Mouse (Mus musculus) mature B cell (primary cell): Measurements from ENCODE around the gene Sdr16c6.

Source experiments
- in situ Hi-C: fragments of 300-500 bp; cut with MboI; formaldehyde crosslinking; loops from 2 replicates; pipeline ENCODE4 v1.14.3; 2019

Sdr16c6 gene

DNA sequence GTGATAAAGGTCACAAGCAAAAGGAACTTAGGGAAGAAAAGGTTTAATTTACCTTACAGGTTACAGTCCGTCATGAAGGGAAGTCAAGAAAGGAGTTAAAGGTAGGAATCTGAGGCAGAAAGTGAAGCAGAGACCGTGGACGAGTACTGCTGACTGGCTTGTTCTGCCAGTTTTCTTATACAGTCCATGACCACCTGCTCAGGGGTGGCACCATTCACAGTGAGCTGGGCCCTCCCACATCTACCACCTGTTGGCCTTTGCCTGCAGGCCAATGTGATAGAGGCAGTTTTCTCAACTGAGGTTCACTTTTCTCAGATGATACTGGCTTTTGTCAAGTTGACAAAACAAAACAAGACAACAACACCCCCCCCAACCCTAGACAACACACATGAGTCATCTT, at the start of gene Sdr16c6:
Gene Sdr16c6, minus strand, starts transcription at position 151 of the 400 bp plus-strand sequence.
- in situ Hi-C loops: no loop called here

DNA sequence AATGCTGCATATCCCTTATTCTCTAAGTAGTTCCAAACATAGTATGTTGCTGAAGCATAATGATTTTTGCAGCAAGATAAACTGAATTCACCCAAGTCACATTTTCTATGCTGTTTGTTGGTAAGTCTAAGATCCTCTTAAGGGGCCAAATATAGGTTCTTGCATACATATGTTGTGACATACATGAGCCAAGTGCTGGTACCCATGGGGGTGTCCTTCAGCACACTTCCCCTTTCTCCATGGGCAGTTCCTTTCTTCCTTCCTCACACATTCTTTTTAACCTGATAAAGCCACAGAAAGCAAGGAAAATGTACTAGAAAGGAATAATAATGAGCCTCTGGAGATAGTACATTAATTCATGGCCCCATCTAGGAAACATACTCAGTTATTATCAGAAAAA, 2.9 kb upstream of the Sdr16c6 start:
- in situ Hi-C loops: no loop called here

DNA sequence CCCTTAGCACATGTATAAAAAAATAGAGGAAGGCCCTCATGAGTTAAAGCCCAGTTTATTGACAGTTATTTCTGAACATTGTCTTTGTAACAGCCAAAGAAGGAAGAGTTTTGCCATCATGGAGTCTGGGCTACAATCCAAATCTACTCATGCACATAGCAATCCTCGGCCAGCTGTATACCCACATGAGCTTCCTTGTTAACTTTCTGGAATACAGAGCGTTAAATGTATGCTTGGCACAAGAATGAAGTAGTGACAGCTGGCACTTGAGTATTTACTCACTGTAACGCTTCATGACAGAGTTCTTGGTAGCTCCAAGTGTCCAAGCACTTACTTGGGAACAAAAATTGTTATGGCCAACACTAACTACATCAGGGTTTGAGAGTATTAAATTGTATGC, 1.8 kb upstream of the Sdr16c6 start:
- in situ Hi-C loops: no loop called here

DNA sequence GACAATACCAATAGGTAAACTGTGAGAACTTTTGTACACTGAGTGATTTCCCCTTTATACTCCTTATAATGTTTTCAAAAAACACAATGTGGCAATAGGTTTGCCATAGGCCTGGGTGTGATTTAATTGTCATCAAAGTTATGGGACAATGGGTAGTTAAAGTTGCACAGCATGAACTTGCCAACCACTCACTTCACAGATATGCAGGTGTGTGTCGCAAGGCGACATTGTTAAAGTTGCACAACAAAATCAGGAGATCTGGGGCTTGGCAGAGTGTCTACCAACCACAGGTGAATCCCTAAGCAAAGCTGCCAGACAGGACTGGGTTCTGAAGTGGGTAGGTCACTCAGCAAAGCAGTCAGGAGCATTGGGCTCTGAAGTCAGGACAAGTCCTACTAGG, 1.3 kb downstream of the Sdr16c6 start:
- in situ Hi-C loops: no loop called here
